Mouse (Mus musculus) Muller cell, postnatal 12 days (primary cell): Measurements from ENCODE around the gene Gm15097.
"Not testable (repeated sequence)": the region's sequence is repeated elsewhere in the genome, so short reads cannot be mapped to it uniquely, and the experiment has no call there.

Source experiments
- DNase-seq: peaks from one replicate; pipeline ENCODE4 v3.0.0-alpha.2; 2015; ENCODE audit errors: inconsistent ontology term

Gm15097 gene

DNA sequence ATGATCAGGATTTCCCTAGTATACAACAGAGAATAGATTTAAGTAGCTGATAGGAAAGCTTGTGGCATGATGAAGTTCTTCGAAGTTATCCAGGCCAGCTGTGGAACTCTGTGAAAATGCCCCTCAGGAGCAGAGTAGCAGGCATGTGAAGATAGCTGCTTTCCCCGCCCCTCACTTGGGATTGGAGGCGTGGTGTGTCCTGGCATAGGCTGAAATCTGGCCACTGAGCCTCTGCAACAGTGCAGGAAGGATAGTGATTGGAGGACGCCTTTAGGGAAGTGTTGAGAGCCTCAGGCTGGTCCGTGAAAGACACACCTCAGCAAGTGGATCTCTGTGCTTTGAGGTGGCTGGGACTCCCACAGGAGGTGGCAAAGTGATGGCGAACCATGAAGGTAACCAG is at the start of gene Gm15097:
Gene Gm15097, plus strand, starts transcription at position 301 of the 400 bp plus-strand sequence.
- DNase-seq: not testable (repeated sequence)

DNA sequence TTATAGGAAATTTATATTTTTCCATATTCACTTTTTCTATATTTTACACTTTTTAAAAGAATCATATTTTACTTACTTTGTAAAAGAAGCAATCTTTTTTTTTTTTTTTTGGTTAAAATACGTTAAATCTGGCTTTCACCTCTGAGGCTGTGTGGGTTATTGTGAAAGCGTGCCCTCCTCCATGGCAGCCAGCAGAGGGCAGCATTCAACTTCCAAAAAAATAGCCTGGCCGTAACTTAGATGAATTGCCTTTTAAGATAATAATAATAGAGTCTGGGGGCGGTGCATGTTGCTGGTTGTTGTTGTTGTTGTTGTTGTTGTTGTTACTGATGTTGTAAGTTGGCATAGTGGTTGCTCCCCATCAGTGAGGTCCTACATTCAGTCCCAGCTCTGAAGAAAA is 21.4 kb upstream of the Gm15097 start:
- not testable (repeated sequence) for DNase-seq

GRCm38 (mm10) chrX:149811178-149811577 is 26.9 kb downstream of the Gm15097 start:
- DNase-seq: not testable (repeated sequence)
